Mouse (Mus musculus) small intestine, adult 2 months (tissue): ENCODE results near the gene 1110032A03Rik. TPM values are rescaled to one million over a fixed set of nuclear protein-coding genes. Genes with fewer than 3 reads are reported as not detected.
A peak's percentile ranks its signal among the peaks of the same experiment; 100 is the strongest.

ENCODE experiments used
- H3K27ac ChIP-seq: fragments of 200-500 bp; 2 replicates; pipeline ENCODE4 v1.5.1; 2012; ENCODE audit warnings: low read depth, low read length, control low read depth, inconsistent platforms; ENCODE audit not compliant: insufficient read depth
- H3K27me3 ChIP-seq: fragments of 200-500 bp; 2 replicates; pipeline ENCODE4 v1.6.1; 2012; ENCODE audit warnings: mild to moderate bottlenecking, moderate library complexity, low read length, inconsistent platforms; ENCODE audit not compliant: control insufficient read depth, insufficient read depth
- H3K36me3 ChIP-seq: fragments of 200-500 bp; 2 replicates; pipeline ENCODE4 v1.6.1; 2012; ENCODE audit warnings: mild to moderate bottlenecking, low read length, control low read depth, inconsistent platforms; ENCODE audit not compliant: control insufficient read depth, insufficient read depth
- H3K4me1 ChIP-seq: fragments of 200-500 bp; 2 replicates; pipeline ENCODE4 v1.6.1; 2012; ENCODE audit warnings: low read length, inconsistent platforms, mixed read lengths; ENCODE audit not compliant: control insufficient read depth, insufficient read depth, insufficient read length
- H3K4me3 ChIP-seq: fragments of 200-500 bp; 2 replicates; pipeline ENCODE4 v1.5.1; 2012; ENCODE audit warnings: low read depth, mild to moderate bottlenecking, control low read depth, inconsistent platforms, low read length, moderate library complexity
- CTCF ChIP-seq: fragments of 200-500 bp; IDR thresholded peaks from 2 replicates; pipeline ENCODE4 v1.5.1; 2012; ENCODE audit warnings: low read depth, mild to moderate bottlenecking, control low read depth, inconsistent platforms, low read length, moderate library complexity, mixed read lengths; ENCODE audit not compliant: insufficient replicate concordance, insufficient read length; ENCODE audit errors: extremely low read depth
- POLR2A ChIP-seq: fragments of 200-500 bp; IDR thresholded peaks from 2 replicates; pipeline ENCODE4 v1.6.1; 2012; ENCODE audit warnings: low read depth, mild to moderate bottlenecking, control low read depth, inconsistent platforms, low read length, moderate library complexity
- WGBS: fragments of 180-500 bp; shearing (Covaris S2); methylation state at CpG from one replicate; pipeline ENCODE4 v1.1.7; 2018; 5-methylcytosine and 5-hydroxymethylcytosine counted together
- polyA plus RNA-seq: library from polyadenylated mRNA; depleted of rRNA; stranded (reverse); fragments of >200 nt; gene quantifications from 2 replicates; pipeline ENCODE4 v1.2.3, GENCODE M21; 2012

Gene 1110032A03Rik
- polyA plus RNA-seq, 1 experiment, result 20.7 TPM

GRCm38 (mm10) chr9:50756711-50757110, 18.6 kb downstream of the 1110032A03Rik start:
- Histone ChIP-seq H3K27ac (no peak overlapping the region), H3K27me3 (0 out of 2 replicates have a peak, but pooled peaks cover 3% of the 10 kb centered on the region), H3K36me3 (no peaks in the 10 kb centered on the region), H3K4me1 (no peaks in the 10 kb centered on the region), H3K4me3 (no peak overlapping the region)
- TF ChIP-seq CTCF (no peak), POLR2A (no peak)
- WGBS, result 78% methylated on average over 5 of the region's 5 CpGs

GRCm38 (mm10) chr9:50753947-50754346, 21.4 kb downstream of the 1110032A03Rik start:
- peak overlapping the region; percentile 3; the same call in 1 of the 2 replicates for H3K4me3 ChIP-seq
- H3K4me1 ChIP-seq, result no peaks in the 10 kb centered on the region
- 0 out of 2 replicates have a peak, but pooled peaks cover 3% of the 10 kb centered on the region for H3K27me3 ChIP-seq
- 37% methylated on average over 7 of the region's 7 CpGs for WGBS
- H3K27ac ChIP-seq, result no peak overlapping the region
- TF ChIP-seq POLR2A, result no peak
- no peak for TF ChIP-seq CTCF
- no peaks in the 10 kb centered on the region for H3K36me3 ChIP-seq

DNA sequence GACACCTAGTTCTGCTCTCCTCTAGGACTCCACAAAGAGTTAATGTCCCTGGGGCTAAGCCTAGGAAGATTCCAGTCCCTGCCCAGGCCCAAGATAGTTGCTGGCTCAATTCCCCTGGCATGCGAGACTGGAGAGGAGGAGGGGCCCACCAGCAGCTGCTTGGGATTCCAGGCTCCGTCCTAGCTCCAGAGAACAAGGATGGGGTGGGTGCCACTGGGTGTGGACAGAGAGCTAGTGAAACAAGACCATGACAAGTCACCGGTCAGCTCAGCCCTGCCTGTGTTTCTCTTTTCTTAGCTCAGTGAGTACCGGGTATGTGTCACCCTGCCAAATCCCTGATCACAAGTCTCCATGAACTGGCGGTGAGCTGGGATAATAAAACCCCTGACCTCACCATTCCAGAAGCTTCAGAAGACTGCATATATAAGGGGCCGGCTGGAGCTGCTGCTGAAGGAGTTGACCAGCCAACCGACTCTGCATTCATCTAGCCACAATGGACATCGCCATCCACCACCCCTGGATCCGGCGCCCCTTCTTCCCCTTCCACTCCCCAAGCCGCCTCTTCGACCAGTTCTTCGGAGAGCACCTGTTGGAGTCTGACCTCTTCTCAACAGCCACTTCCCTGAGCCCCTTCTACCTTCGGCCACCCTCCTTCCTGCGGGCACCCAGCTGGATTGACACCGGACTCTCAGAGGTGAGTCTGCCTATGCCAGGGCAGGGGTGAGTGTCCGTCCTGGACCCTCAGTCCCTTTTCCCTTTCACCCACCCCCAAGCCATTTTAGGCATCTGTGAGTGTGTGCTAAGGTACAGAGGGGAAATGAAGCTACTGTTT, 22.3 kb downstream of the 1110032A03Rik start:
- 48% methylated on average over 17 of the region's 17 CpGs for WGBS

DNA sequence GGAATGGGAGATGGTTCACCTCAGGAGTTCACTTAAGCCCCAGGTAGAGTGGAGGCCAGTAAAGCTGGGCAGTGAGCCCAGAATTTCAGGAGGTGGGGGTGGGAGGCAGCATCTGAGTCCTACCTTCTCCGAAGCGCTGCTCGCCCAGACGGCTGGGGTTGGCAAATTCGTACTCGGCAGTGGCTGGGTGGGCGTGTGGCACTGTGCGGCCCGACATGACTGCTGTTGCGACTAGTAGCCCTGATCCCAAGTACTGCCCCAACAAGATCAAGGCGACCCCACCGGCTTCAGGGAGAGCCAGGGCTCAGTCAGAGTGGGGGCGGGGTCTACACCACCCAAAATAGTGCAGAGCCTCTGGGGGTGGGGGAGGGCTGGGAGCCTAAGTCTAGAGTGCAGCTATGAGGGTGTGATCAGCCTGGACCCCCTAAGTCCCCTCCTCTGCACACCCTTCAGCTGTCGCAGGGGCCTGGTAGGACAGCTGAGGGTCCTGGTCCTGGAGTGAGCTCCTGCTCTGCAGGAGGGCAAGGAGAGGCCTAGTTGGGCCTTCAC, 23.2 kb downstream of the 1110032A03Rik start, which contains the start of gene Hspb2:
Gene Hspb2, minus strand, starts transcription at position 301 of the 549 bp plus-strand sequence.
- Histone ChIP-seq H3K4me3 (peak within 1 kb of the TSS; percentile 54), H3K27ac (peak within 1 kb of the TSS; percentile 55), H3K4me1 (no peaks in the 10 kb centered on the region), H3K36me3 (no peaks in the 10 kb centered on the region), H3K27me3 (0 out of 2 replicates have a peak, but pooled peaks cover 3% of the 10 kb centered on the region)
- TF ChIP-seq CTCF, result no peak
- TF ChIP-seq POLR2A, result no peak
- WGBS, result 80% methylated on average over 14 of the region's 14 CpGs

More for the DNA sequence above, 22.3 kb downstream of the 1110032A03Rik start:
- H3K27ac ChIP-seq, result peak overlapping the region; percentile 44
- no peak for TF ChIP-seq POLR2A
- no peak for TF ChIP-seq CTCF
- 0 out of 2 replicates have a peak, but pooled peaks cover 3% of the 10 kb centered on the region for H3K27me3 ChIP-seq
- no peaks in the 10 kb centered on the region for H3K4me1 ChIP-seq
- peak overlapping the region; percentile 54 for H3K4me3 ChIP-seq
- H3K36me3 ChIP-seq, result no peaks in the 10 kb centered on the region

- Histone ChIP-seq H3K27me3 (0 out of 2 replicates have a peak, but pooled peaks cover 3% of the 10 kb centered on the region), H3K4me3 (peak within 1 kb of the TSS; percentile 37), H3K36me3 (no peaks in the 10 kb centered on the region), H3K27ac (peak within 1 kb of the TSS; percentile 55; the same call in 1 of the 2 replicates), H3K4me1 (peaks cover 2% of the 10 kb centered on the region; the same call in 1 of the 2 replicates)
- TF ChIP-seq CTCF, result no peak
- no peak for TF ChIP-seq POLR2A
- 80% methylated on average over 22 of the region's 22 CpGs for WGBS
Measured at GRCm38 (mm10) chr9:50751323-50751722, 24.0 kb downstream of the 1110032A03Rik start, which contains the start of gene Cryab. TSS of gene Cryab (plus strand) at chr9:50751325.

GRCm38 (mm10) chr9:50750706-50751105, 24.6 kb downstream of the 1110032A03Rik start:
- Histone ChIP-seq H3K27ac (no peak overlapping the region), H3K36me3 (no peaks in the 10 kb centered on the region), H3K4me1 (peaks cover 2% of the 10 kb centered on the region; the same call in 1 of the 2 replicates), H3K4me3 (no peak overlapping the region), H3K27me3 (0 out of 2 replicates have a peak, but pooled peaks cover 3% of the 10 kb centered on the region)
- TF ChIP-seq CTCF (no peak), POLR2A (no peak)
- 80% methylated on average over 6 of the region's 6 CpGs for WGBS

GRCm38 (mm10) chr9:50746214-50746677, 29.1 kb downstream of the 1110032A03Rik start, which contains the start of gene 2310030G06Rik:
TSS of gene 2310030G06Rik (minus strand) at chr9:50746536.
- H3K27me3 ChIP-seq, result no peaks in the 10 kb centered on the region
- H3K4me3 ChIP-seq, result peak within 1 kb of the TSS; percentile 92
- TF ChIP-seq POLR2A (peak; percentile 66; the same call in 1 of the 2 replicates), CTCF (peak; percentile 35; the same call in 1 of the 2 replicates)
- peak within 1 kb of the TSS; percentile 98 for H3K27ac ChIP-seq
- peaks cover 5% of the 10 kb centered on the region; the same call in 1 of the 2 replicates for H3K4me1 ChIP-seq
- H3K36me3 ChIP-seq, result 0 out of 2 replicates have a peak, but pooled peaks cover 1% of the 10 kb centered on the region
- 5% methylated on average over 19 of the region's 19 CpGs for WGBS
